Mouse (Mus musculus): ENCODE results near the gene Inafm2.

- TF ChIP-seq CTCF (IDR thresholded peaks at IDR 0.05; ENCODE audit: control insufficient read depth, insufficient read depth, low read length) (no peak), POLR2A (IDR thresholded peaks at IDR 0.05; ENCODE audit: borderline replicate concordance, control insufficient read depth, low read depth, low read length) (no peak)
Observed at GRCm38 (mm10) chr2:118789501-118789900, 43.9 kb downstream of the Inafm2 start.
